Mouse (Mus musculus) thymus, postnatal 14 days (tissue): ENCODE results near the gene Ccdc8.
A peak's percentile ranks its signal among the peaks of the same experiment; 100 is the strongest.
"Not testable (repeated sequence)": the region's sequence is repeated elsewhere in the genome, so short reads cannot be mapped to it uniquely, and the experiment has no call there.

Experiments used
- DNase-seq: peaks from one replicate; pipeline ENCODE4 v3.0.0; 2021

Gene Ccdc8

DNA sequence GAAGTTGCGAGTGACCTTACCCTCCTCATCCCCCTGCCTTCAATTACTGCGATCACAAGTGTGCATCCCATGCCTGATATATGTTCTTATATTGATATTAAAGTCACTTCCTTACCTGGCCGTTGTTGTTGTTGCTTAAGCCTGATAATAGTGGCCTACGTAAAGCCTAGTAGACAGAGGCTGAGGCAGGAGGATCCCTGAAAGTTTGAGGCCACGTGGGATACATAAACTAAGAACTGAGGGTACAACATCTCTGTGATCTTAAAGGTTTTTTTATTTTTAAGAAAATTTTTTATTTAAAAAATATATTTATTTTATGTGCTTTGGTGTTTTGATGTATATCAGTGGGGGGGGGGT, at the start of gene Ccdc8:
TSS of gene Ccdc8 (plus strand) at position 258 of the 357 bp plus-strand sequence.
- no peak for DNase-seq

- no peak for DNase-seq
These were observed 49.6 kb upstream of the Ccdc8 start for GRCm38 (mm10) chr7:16942861-16943260.

- peak; percentile 96 for DNase-seq
These were observed 48.3 kb upstream of the Ccdc8 start, which contains the start of gene Pnmal2 for GRCm38 (mm10) chr7:16944061-16944807. Pnmal2 (plus strand) TSS chr7:16944682.

GRCm38 (mm10) chr7:16944808-16945315, 47.6 kb upstream of the Ccdc8 start:
- no peak for DNase-seq

DNA sequence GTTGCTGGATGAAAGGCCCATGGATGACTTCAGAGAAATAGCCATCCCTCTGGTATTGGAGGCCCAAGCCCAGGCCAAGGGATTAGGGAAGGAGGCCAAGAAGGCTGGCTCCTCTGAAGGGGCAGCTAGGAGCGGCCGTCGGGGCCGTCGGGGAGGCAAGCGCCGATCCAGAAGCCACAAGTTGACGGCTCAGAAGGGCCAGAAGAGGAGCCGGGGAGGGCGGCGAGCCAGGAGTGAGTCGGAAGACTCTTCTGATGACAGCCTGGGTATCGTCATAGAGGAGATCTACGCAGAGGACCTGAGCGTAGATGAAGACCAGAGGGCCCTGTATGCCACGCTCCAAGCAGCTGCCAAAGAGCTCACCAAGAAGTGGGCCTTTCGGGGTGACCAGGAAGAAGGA, 47.1 kb upstream of the Ccdc8 start:
- DNase-seq, result no peak

DNA sequence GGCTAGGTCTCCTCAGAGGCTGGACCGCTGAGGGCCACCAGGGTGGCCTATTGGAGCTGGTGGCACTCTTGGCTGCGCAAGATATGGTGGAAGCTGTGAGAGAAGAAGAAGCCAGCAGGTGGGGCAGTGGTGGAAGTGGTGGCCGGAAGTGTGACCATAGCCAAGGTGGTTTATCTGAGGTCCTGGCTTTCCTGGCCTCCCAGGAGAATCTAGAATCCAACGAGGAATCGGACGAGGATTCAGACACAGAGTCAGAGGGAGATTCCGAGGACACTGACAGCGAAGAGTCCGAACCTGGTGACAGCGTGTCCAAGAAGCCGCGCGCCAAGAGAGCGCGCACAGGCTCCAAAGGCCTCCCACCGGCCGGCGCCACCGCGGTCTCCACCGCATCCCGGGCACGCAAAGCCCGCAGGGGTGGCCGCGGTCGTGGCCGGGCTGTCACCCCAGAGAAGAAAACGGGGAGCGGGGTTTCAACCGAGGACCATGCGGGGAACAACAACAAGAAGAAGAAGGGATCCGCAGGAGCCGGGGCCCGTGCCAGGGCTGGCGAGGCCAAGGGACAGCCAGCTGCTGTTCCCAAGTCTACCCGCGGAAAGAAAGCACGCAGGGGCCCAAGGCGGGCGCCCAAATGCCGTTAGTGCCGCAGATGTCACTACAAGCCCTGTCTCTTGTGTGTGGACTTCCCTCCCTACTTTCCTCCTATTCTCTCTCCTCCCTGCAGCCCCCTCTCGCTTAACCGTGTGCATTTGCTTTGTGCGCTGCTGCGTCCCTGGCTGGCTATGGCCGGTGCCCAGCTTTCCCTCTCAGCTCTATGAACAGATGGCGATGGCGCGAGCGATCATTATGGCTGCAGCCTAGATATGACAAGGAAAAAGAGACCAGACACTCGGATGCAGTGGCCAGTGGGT, 45.8 kb upstream of the Ccdc8 start:
- no peak for DNase-seq

DNA sequence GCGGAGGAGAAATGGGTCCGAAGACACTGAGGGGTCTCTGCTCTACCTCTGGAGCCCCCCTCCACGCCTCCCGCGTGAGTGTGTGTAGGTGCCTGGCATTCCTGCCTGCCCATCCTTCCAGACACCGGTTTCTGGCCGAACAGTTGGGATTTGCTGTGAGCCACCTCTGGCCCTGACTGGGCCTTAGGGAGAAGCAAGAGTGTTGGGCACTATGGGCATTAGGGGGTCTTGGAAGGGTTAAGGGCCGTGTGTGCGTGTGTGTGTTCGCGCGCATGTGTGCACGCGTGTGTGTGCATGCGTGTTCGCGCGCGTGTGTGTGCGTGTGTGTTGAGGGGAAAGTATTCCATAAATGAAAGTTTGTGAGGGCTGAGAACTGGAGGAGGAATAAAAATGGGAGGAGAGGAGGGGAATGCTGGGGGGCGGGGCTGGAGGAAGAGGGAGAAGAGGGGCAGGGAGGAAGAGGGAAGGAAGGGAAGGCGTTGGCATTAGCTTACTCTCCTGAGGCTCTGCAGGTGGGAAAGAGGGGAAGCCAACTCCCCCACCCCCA, 45.1 kb upstream of the Ccdc8 start:
- no peak for DNase-seq

- no peak for DNase-seq
These were observed 44.5 kb upstream of the Ccdc8 start for GRCm38 (mm10) chr7:16947959-16948361.

GRCm38 (mm10) chr7:16948923-16949458, 43.5 kb upstream of the Ccdc8 start:
- no peak for DNase-seq

GRCm38 (mm10) chr7:16949908-16950841, 42.3 kb upstream of the Ccdc8 start:
- DNase-seq, result peak; percentile 85

DNA sequence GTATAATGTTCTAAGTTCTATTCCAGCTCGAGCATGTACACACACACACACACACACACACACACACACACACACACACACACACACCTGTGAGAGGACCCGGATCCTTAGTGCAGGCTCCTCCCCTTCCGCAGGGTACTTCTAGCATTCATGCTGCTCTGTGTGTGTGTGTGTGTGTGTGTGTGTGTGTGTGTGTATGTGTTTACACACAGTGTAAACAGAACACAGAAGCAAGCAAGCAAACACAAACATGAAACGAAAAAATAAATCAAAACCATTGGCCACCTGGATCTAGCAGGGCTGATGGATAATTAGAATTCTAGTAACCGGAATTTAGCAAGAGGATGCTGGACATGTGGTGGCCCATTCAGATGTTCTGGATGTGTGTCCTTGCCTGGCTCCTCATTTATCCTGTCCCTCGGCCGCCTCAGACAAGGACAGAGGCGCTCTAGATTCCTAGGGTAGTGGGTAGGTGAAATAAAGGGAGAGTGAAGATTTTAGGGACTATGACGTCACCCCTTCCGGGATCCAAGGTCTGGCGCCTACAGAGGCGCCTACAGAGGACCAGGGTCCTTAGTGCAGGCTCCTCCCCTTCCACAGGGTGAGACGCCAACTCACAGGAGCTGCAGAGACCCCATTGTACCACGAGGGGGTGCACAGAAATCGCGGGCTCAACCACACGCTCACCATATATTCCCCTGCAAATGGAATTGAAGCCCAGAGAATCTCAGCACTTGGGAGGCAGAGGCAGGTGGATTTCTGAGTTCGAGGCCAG, 41.5 kb upstream of the Ccdc8 start:
- DNase-seq, result peak; percentile 89

- DNase-seq, result not testable (repeated sequence)
These were observed 38.7 kb upstream of the Ccdc8 start for GRCm38 (mm10) chr7:16953776-16954175.

GRCm38 (mm10) chr7:16955712-16956111, 36.8 kb upstream of the Ccdc8 start:
- no peak for DNase-seq

GRCm38 (mm10) chr7:16956410-16957265, 35.9 kb upstream of the Ccdc8 start:
- DNase-seq, result no peak

- DNase-seq, result no peak
These were observed 32.8 kb upstream of the Ccdc8 start, which contains the start of gene Pnmal1 for GRCm38 (mm10) chr7:16959539-16960187. Pnmal1 (plus strand) TSS chr7:16959679.

GRCm38 (mm10) chr7:16961678-16962077, 30.8 kb upstream of the Ccdc8 start:
- no peak for DNase-seq

GRCm38 (mm10) chr7:16968414-16968813, 24.1 kb upstream of the Ccdc8 start:
- DNase-seq, result no peak

- DNase-seq, result no peak
These were observed 21.3 kb upstream of the Ccdc8 start for GRCm38 (mm10) chr7:16971160-16971559.

DNA sequence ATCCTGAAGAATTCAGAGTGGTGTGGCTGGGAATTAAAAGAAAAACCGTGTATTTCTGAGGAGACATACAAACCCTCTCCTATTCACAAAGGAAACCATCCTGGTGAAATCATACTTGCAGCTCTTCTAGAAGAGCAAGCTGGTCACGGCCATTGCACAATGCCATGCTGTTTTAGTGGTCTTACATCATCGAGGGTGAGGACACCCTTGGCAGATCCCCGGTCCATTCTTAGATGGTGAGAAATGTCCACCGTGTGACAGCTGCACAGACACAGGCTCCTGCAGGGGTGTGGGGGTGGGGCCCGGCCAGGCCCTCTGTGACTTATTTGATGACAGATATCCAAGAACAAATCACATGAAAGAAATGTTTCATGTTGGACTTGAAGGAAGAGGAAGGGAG, 18.5 kb upstream of the Ccdc8 start:
- no peak for DNase-seq

DNA sequence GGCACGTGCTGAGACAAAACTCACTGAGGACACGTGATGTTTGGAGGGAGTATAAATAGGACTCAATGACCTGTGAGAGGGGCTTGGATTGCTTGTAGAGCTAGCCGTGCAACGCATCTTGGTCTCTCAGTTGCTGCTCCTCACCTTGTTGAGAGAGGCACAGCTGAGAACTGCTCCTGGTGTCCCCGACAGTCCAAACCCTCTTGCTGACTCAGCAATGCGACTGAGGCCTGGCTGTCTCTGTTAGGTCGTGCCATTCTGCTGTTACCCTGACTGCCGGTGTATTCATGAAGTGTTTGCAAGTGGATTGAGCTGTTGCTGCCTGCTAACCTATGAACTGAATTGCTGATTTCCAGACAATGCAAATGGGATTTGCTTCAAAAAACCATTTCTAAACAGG, 16.2 kb upstream of the Ccdc8 start:
- no peak for DNase-seq
